Mouse (Mus musculus): Measurements from ENCODE around the gene Snx19.

The Snx19 gene

GRCm38 (mm10) chr9:30484183-30484582 is 57.3 kb downstream of the Snx19 start:
- DNase-seq (ENCODE audit: low spot score), result no peak

GRCm38 (mm10) chr9:30485161-30485560 is 58.3 kb downstream of the Snx19 start:
- no peak for DNase-seq (ENCODE audit: low spot score)

- DNase-seq (ENCODE audit: low spot score), result no peak
Measured at GRCm38 (mm10) chr9:30488384-30488783, 61.5 kb downstream of the Snx19 start.

- DNase-seq (ENCODE audit: low spot score), result no peak
Measured at GRCm38 (mm10) chr9:30494446-30494845, 67.5 kb downstream of the Snx19 start.

GRCm38 (mm10) chr9:30508966-30509365 is 82.1 kb downstream of the Snx19 start:
- peak; percentile 74 for DNase-seq (ENCODE audit: low spot score)

- no peak for DNase-seq (ENCODE audit: low spot score)
Measured at GRCm38 (mm10) chr9:30515953-30516352, 89.0 kb downstream of the Snx19 start.
